Mouse (Mus musculus): ENCODE measurements around the gene Brsk2. TPM values are rescaled to one million over a fixed set of nuclear protein-coding genes. Genes with fewer than 3 reads are reported as not detected.

The Brsk2 gene
- polyA plus RNA-seq, 1 experiment from 2014 or later: 26.5 TPM

DNA sequence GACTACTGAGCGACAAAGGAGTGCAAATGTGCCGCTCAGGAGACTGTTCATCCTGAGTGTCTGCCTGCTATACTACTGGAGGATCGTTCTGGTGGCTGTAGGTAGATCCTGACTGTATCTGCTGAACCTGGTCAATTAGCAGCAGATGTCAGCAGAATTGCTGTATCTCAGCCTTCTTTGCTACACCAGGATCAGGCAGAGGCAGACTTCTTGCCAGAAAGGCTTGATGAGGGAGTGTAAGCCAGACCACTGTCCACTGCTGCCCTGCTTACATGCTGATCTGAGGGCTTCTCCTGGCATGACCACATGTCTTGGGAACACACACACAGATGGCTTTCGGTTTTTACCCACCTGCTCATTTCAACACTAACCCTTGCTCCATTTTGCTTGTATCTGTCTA lies 2.3 kb downstream of the Brsk2 start:
- Histone ChIP-seq H3K27ac (ENCODE audit: low read length) (no peak overlapping the region), H3K4me1 (replicated peaks; ENCODE audit: control insufficient read depth, insufficient read depth, low read length) (peaks cover 57% of the 10 kb centered on the region)
- no peak for ATAC-seq

DNA sequence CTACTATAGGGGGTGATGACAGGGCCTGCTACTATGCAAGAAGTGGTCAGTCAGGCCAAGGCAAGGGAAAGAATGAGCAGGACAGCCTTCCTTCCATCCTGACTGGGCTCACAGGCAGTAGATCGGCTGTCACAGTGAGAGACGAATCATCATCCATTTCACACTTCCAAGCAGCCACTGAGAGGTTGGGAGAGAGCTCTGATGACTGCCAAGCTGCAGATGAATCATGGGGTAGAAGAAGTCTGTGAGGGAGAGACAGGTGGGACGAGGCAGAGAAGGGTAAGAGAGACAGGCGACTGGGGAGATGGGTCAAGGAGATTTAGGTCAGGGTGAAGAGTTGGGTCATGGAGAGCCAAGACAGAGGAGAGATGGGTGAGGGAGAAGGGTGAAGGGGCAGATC lies 3.4 kb downstream of the Brsk2 start:
- ATAC-seq: no peak
- Histone ChIP-seq H3K27me3 (replicated peaks; ENCODE audit: control insufficient read depth, insufficient read depth, low read length) (no peaks in the 10 kb centered on the region), H3K4me2 (ENCODE audit: low read length) (no peak overlapping the region), H3K4me3 (replicated peaks; ENCODE audit: low read length) (no peak overlapping the region), H3K4me1 (replicated peaks; ENCODE audit: control insufficient read depth, insufficient read depth, low read length) (peaks cover 67% of the 10 kb centered on the region), H3K9me3 (ENCODE audit: control insufficient read depth, low read length) (no peaks in the 10 kb centered on the region), H3K27ac (ENCODE audit: low read length) (no peak overlapping the region), H3K9ac (replicated peaks; ENCODE audit: low read depth, low read length) (no peak overlapping the region), H3K36me3 (ENCODE audit: control insufficient read depth, insufficient read depth) (no peaks in the 10 kb centered on the region)
- 79% methylated on average over 4 of the region's 4 CpGs for WGBS

More for the DNA sequence above, 2.3 kb downstream of the Brsk2 start:
- Histone ChIP-seq H3K9me3 (ENCODE audit: control insufficient read depth, low read length) (no peaks in the 10 kb centered on the region), H3K27me3 (replicated peaks; ENCODE audit: control insufficient read depth, insufficient read depth, low read length) (no peaks in the 10 kb centered on the region), H3K4me2 (ENCODE audit: low read length) (peak overlapping the region; percentile 79), H3K9ac (replicated peaks; ENCODE audit: low read depth, low read length) (peak overlapping the region; percentile 99; the same call in 1 of the 2 replicates), H3K36me3 (ENCODE audit: control insufficient read depth, insufficient read depth) (no peaks in the 10 kb centered on the region), H3K4me3 (replicated peaks; ENCODE audit: low read length) (peak overlapping the region; percentile 79)
- 86% methylated on average over 4 of the region's 4 CpGs for WGBS

DNA sequence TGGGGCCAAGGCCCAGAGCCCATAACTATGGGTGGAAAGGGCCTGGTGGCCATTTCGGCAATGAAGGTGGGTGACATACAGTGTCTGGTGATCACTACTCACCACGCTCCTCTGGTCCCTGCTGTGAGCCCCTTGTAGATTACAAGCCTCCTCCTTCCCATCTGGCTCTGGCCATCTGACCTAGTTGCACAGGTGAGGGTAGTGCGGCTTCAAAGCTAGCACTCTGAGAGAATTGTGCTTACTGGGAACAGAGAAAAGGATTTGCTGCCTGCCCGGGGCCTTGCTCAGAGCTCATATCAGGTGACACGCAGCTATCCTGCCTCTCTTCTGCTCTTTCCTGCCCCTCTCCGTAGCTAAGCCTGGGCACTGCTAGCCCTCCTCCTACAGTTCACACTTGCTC lies 4.1 kb downstream of the Brsk2 start:
- 84% methylated on average over 6 of the region's 6 CpGs for WGBS
- H3K27ac ChIP-seq (ENCODE audit: low read length): no peak overlapping the region
- no peak overlapping the region for H3K4me3 ChIP-seq (replicated peaks; ENCODE audit: low read length)

DNA sequence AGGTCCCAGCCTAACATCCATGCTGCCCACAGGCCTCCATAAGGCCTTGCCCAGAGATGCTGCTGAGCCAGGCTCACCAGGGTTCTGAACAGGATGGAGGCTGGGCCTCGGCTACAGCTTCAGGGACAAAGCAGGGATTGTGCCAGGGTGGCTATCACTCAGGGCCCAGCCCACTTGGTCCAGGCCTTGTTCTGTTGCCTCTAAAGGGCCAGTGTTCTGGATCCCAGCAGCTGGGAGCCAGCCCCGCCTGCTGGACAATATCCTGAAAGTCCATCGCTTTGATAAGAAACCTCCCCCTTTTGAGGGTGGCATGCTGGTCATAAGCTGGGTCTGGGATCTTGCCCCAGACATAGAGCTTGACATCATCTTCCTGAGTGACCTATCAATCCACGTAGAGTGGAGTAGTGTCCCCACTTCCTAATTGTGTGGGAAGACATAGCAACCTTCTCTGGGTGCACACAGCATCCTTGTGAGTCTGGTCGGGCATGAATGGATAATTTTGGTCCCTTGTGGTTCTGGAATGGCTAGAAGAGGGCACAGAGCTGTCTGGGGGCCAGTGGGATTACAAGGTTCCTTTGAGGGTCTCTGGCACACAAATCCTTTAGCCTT lies 6.1 kb downstream of the Brsk2 start:
- Histone ChIP-seq H3K4me3 (replicated peaks; ENCODE audit: low read length) (no peak overlapping the region), H3K27ac (ENCODE audit: low read length) (no peak overlapping the region), H3K4me2 (ENCODE audit: low read length) (no peak overlapping the region), H3K27me3 (replicated peaks; ENCODE audit: control insufficient read depth, insufficient read depth, low read length) (no peaks in the 10 kb centered on the region), H3K4me1 (replicated peaks; ENCODE audit: control insufficient read depth, insufficient read depth, low read length) (peaks cover 64% of the 10 kb centered on the region), H3K9ac (replicated peaks; ENCODE audit: low read depth, low read length) (no peak overlapping the region), H3K9me3 (ENCODE audit: control insufficient read depth, low read length) (no peaks in the 10 kb centered on the region), H3K36me3 (ENCODE audit: control insufficient read depth, insufficient read depth) (no peaks in the 10 kb centered on the region)
- 62% methylated on average over 5 of the region's 5 CpGs for WGBS
- ATAC-seq: no peak

More for the DNA sequence above, 4.1 kb downstream of the Brsk2 start:
- Histone ChIP-seq H3K9me3 (ENCODE audit: control insufficient read depth, low read length) (no peaks in the 10 kb centered on the region), H3K4me1 (replicated peaks; ENCODE audit: control insufficient read depth, insufficient read depth, low read length) (peaks cover 66% of the 10 kb centered on the region), H3K36me3 (ENCODE audit: control insufficient read depth, insufficient read depth) (no peaks in the 10 kb centered on the region), H3K27me3 (replicated peaks; ENCODE audit: control insufficient read depth, insufficient read depth, low read length) (no peaks in the 10 kb centered on the region), H3K4me2 (ENCODE audit: low read length) (no peak overlapping the region), H3K9ac (replicated peaks; ENCODE audit: low read depth, low read length) (no peak overlapping the region)
- ATAC-seq: no peak

GRCm38 (mm10) chr7:141956174-141956566 lies 6.6 kb downstream of the Brsk2 start:
- H3K27me3 ChIP-seq (replicated peaks; ENCODE audit: control insufficient read depth, insufficient read depth, low read length): no peaks in the 10 kb centered on the region
- 85% methylated on average over 8 of the region's 8 CpGs for WGBS
- no peaks in the 10 kb centered on the region for H3K9me3 ChIP-seq (ENCODE audit: control insufficient read depth, low read length)
- ATAC-seq: no peak
- no peak overlapping the region for H3K27ac ChIP-seq (ENCODE audit: low read length)
- H3K4me1 ChIP-seq (replicated peaks; ENCODE audit: control insufficient read depth, insufficient read depth, low read length): peaks cover 63% of the 10 kb centered on the region
- no peak overlapping the region for H3K9ac ChIP-seq (replicated peaks; ENCODE audit: low read depth, low read length)
- H3K36me3 ChIP-seq (ENCODE audit: control insufficient read depth, insufficient read depth): no peaks in the 10 kb centered on the region
- H3K4me3 ChIP-seq (replicated peaks; ENCODE audit: low read length): no peak overlapping the region
- no peak overlapping the region for H3K4me2 ChIP-seq (ENCODE audit: low read length)

DNA sequence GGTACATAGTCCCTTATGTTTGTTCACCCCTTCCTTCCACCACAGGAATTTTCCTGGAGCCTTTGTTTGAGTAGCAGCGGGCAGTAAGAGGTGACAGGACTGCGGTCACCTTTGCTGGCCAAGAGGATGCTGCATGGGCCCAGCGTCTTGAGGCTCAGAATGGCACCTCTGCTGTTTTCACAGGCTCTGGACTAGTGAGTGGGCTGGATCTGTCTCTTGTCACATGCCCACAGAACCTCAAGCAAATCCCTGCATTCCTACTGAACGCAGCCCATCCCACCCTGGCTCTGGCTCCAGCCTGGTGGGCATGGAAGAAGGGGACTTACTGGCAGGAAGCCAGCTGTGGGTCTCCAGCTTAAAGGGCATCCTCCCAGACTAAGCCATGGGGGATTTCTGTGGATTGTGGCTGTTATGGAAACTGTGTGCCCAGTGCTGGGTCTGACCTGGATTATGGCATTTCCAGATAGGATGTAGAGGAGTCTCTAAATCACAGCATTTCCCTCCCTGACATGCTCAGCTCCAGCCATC lies 8.0 kb downstream of the Brsk2 start:
- Histone ChIP-seq H3K4me2 (ENCODE audit: low read length) (no peak overlapping the region), H3K27me3 (replicated peaks; ENCODE audit: control insufficient read depth, insufficient read depth, low read length) (no peaks in the 10 kb centered on the region), H3K27ac (ENCODE audit: low read length) (no peak overlapping the region), H3K9ac (replicated peaks; ENCODE audit: low read depth, low read length) (0 out of 2 replicates have a peak overlapping the region, but pooled peaks have one; percentile 9), H3K4me1 (replicated peaks; ENCODE audit: control insufficient read depth, insufficient read depth, low read length) (peaks cover 68% of the 10 kb centered on the region), H3K4me3 (replicated peaks; ENCODE audit: low read length) (no peak overlapping the region), H3K9me3 (ENCODE audit: control insufficient read depth, low read length) (no peaks in the 10 kb centered on the region), H3K36me3 (ENCODE audit: control insufficient read depth, insufficient read depth) (no peaks in the 10 kb centered on the region)
- ATAC-seq: 0 out of 2 replicates have a peak, but pooled peaks have one; percentile 16
- WGBS: 61% methylated on average over 4 of the region's 4 CpGs

- no peaks in the 10 kb centered on the region for H3K36me3 ChIP-seq (ENCODE audit: control insufficient read depth, insufficient read depth)
- no peak overlapping the region for H3K9ac ChIP-seq (replicated peaks; ENCODE audit: low read depth, low read length)
- H3K27me3 ChIP-seq (replicated peaks; ENCODE audit: control insufficient read depth, insufficient read depth, low read length): no peaks in the 10 kb centered on the region
- peaks cover 68% of the 10 kb centered on the region for H3K4me1 ChIP-seq (replicated peaks; ENCODE audit: control insufficient read depth, insufficient read depth, low read length)
- H3K4me3 ChIP-seq (replicated peaks; ENCODE audit: low read length): no peak overlapping the region
- no peak overlapping the region for H3K4me2 ChIP-seq (ENCODE audit: low read length)
- no peak overlapping the region for H3K27ac ChIP-seq (ENCODE audit: low read length)
- 94% methylated on average over 2 of the region's 2 CpGs for WGBS
- no peaks in the 10 kb centered on the region for H3K9me3 ChIP-seq (ENCODE audit: control insufficient read depth, low read length)
- ATAC-seq: no peak
Observed at GRCm38 (mm10) chr7:141958211-141958610, 8.7 kb downstream of the Brsk2 start.

DNA sequence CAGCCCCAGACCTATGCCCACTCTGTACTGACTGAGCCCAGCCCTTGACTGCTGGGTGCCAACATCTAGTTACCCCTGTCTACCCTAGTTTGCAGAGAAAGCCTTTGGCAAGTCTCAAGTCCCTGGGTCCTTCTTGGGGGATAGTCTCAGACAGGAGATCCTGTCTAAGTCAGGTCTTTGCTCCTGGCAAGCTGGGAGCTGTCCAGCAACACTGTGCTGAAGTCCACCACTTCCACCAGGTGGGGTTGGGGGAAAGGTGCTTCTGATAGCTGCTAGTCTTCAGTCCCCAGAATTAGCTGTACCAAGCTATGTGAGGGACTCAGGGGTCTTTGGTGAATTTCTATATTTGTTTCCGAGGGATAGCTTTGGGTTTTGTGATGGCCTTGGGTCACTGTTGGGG lies 9.6 kb downstream of the Brsk2 start:
- Histone ChIP-seq H3K4me1 (replicated peaks; ENCODE audit: control insufficient read depth, insufficient read depth, low read length) (peaks cover 61% of the 10 kb centered on the region), H3K36me3 (ENCODE audit: control insufficient read depth, insufficient read depth) (no peaks in the 10 kb centered on the region), H3K9ac (replicated peaks; ENCODE audit: low read depth, low read length) (no peak overlapping the region), H3K27ac (ENCODE audit: low read length) (no peak overlapping the region), H3K9me3 (ENCODE audit: control insufficient read depth, low read length) (no peaks in the 10 kb centered on the region), H3K27me3 (replicated peaks; ENCODE audit: control insufficient read depth, insufficient read depth, low read length) (no peaks in the 10 kb centered on the region), H3K4me3 (replicated peaks; ENCODE audit: low read length) (no peak overlapping the region), H3K4me2 (ENCODE audit: low read length) (no peak overlapping the region)
- 76% methylated on average over 1 of the region's 1 CpGs for WGBS
- ATAC-seq: no peak

- H3K27ac ChIP-seq (ENCODE audit: low read length): no peak overlapping the region
- no peaks in the 10 kb centered on the region for H3K27me3 ChIP-seq (replicated peaks; ENCODE audit: control insufficient read depth, insufficient read depth, low read length)
- H3K4me3 ChIP-seq (replicated peaks; ENCODE audit: low read length): no peak overlapping the region
- H3K4me1 ChIP-seq (replicated peaks; ENCODE audit: control insufficient read depth, insufficient read depth, low read length): peaks cover 44% of the 10 kb centered on the region
- H3K9me3 ChIP-seq (ENCODE audit: control insufficient read depth, low read length): no peaks in the 10 kb centered on the region
- H3K9ac ChIP-seq (replicated peaks; ENCODE audit: low read depth, low read length): no peak overlapping the region
- 82% methylated on average over 2 of the region's 2 CpGs for WGBS
- no peak for ATAC-seq
- no peaks in the 10 kb centered on the region for H3K36me3 ChIP-seq (ENCODE audit: control insufficient read depth, insufficient read depth)
- no peak overlapping the region for H3K4me2 ChIP-seq (ENCODE audit: low read length)
Observed at GRCm38 (mm10) chr7:141960926-141961325, 11.4 kb downstream of the Brsk2 start.
